Mouse (Mus musculus) B cell, adult 62 days (primary cell): Measurements from ENCODE around the gene Bet1l. TPM values are rescaled to one million over a fixed set of nuclear protein-coding genes. Genes with fewer than 3 reads are reported as not detected.

Experiments used
- total RNA-seq: library from RNA; stranded (reverse); gene quantifications from 4 replicates; pipeline ENCODE4 v1.2.4, GENCODE M21; 2023

Bet1l gene
- 18.9 to 23.9 TPM (median 22.0 TPM) in 4 replicates for total RNA-seq

GRCm38 (mm10) chr7:140857550-140858505 lies at the start of gene Bet1l:
Gene Bet1l (minus strand): TSS chr7:140857577.

GRCm38 (mm10) chr7:140900220-140900619 lies 42.8 kb upstream of the Bet1l start, which contains the start of gene Cox8b:
Gene Cox8b (minus strand): TSS chr7:140900446.

GRCm38 (mm10) chr7:140881696-140882468 lies 24.5 kb upstream of the Bet1l start, which contains the start of the genes Psmd13 and Sirt3:
Gene Psmd13 (plus strand): TSS chr7:140881968.
Gene Sirt3 (minus strand): TSS chr7:140882309.

DNA sequence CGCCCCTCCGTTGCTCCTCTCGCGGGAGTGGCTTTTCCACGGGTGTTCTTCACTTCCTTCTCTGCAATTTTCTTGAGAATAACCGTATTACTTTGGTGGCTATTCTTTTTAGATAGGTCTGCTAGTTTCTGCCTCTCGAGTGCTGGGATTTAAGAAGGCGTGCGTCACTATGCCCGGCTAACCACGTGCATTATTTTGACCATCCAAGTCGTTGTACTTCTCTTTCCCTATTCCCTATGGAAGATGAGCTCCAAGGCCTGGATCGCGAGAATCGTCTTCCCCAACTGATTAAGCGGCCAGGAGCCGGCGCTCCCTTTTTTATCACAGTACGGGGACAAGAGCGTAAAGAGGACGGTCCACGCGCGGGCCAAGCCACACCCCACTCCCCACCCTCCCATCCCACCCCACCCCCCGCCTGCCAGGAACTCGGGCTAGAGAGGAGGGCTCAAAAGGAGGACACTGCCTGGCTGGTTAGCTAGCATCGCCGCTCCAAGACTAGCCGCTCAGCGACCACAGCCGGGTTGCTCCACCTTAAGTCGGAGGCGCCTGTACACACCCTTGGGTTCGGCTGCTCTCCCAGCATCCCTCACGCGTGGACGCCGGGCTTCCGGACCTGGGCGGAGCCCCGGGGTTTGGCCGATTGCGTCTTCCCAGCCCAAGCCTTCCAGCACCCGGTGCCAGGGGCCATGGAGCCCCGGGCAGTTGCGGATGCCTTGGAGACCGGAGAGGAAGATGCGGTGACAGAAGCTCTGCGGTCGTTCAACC lies 410 bp downstream of the Bet1l start, which contains the start of gene Ric8a:
TSS of gene Ric8a (plus strand) at position 173 of the 765 bp plus-strand sequence.

GRCm38 (mm10) chr7:140855860-140856784 lies 1.3 kb downstream of the Bet1l start, which contains the start of gene Gm45785:
Gene Gm45785 (minus strand): TSS chr7:140856331.

GRCm38 (mm10) chr7:140847755-140848580 lies 9.4 kb downstream of the Bet1l start, which contains the start of gene Odf3:
Gene Odf3 (plus strand): TSS chr7:140847805.

DNA sequence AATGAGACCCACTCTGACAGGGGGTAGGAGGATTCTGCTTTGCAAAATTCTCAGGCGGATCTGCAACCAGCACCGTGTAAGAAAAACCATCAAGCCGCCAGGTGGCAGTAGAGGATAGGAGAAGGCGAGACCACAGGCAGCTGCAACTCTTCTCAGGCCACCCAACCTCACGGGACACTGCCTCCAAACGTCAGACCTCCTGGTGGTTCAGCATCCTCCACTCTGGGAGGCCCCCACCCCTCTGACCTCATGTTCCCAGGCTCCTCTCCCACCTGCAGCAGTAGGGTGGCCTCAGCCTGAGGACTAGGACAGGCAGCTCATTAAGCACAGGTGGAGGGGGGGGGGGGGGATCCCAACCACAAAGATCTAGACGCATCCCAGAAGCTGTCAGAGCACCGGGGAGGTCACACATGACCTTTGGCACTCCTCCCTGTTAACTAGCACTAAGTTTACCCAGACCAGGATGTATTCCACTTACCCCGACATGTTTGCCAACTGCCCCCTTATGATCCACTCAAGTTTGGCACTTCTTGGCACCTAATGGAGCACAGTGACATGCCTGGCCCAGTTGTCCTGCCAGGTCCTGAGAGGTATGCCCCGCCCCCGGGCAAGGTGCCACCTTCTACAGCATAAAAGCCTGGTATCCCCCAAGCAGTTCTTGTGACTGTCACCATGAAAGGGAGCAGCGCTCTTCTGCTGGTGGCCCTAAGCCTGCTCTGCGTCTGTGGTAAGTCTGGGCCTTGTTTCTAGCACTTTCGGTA lies 12.3 kb downstream of the Bet1l start, which contains the start of gene Scgb1c1:
TSS of gene Scgb1c1 (plus strand) at position 643 of the 761 bp plus-strand sequence.

GRCm38 (mm10) chr7:140834968-140835757 lies 22.2 kb downstream of the Bet1l start, which contains the start of gene Urah:
Gene Urah (plus strand): TSS chr7:140835018.

DNA sequence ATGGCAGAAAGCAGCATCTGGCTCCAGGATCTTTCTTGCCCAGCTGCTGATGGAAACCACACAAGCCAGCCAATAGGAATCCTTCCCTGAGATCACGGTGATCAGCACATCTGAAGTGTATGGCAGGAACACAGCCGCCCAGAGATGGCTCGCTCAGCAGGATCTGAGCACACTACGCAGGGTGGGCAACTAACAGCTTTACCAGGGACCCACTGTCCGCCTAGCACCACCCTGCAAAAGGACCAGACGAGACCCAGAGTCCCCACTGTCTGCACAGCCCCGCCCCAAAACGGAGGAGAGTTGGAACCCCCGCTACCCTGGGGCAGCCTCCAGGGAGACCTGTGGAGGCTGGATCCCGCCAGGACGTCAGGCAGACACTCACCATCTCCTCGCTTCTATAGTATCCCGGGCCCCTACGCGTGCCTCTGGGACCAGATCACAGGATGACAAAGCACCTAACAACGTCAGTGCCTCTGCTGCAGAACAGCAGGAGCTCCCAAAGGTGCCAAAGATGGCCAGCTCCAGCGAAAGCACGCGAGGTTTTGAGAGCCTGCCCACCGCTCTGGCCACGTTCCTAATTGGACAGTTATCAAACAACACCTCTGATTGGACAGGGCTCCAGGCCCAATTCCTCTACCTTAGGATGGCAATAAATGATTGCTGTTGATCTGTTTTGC lies 35.6 kb downstream of the Bet1l start, which contains the start of gene Zfp941:
TSS of gene Zfp941 (minus strand) at position 526 of the 677 bp plus-strand sequence.

Other genes starting within 250 kb of the Bet1l start
- not detected in 4 replicates for gene Olfr61, start 228.6 kb downstream of the Bet1l start, total RNA-seq
- gene Olfr53, start 211.1 kb downstream of the Bet1l start, total RNA-seq, result not detected in 4 replicates
- gene Olfr539, start 197.6 kb downstream of the Bet1l start, total RNA-seq, result not detected in 4 replicates
- gene Olfr45, start 175.6 kb downstream of the Bet1l start, total RNA-seq, result not detected in 4 replicates
- not detected in 4 replicates for gene Olfr541, start 160.3 kb downstream of the Bet1l start, total RNA-seq
- gene Cyp2e1, start 93.8 kb downstream of the Bet1l start, total RNA-seq, result not detected in 4 replicates
- not detected in 4 replicates for gene Syce1, start 69.7 kb downstream of the Bet1l start, total RNA-seq
- not detected in 4 replicates for gene Zfp941, start 35.4 kb downstream of the Bet1l start, total RNA-seq
- not detected in 4 replicates for gene Urah, start 22.6 kb downstream of the Bet1l start, total RNA-seq
- gene Scgb1c1, start 12.0 kb downstream of the Bet1l start, total RNA-seq, result not detected in 4 replicates
- not detected in 4 replicates for gene Odf3, start 9.8 kb downstream of the Bet1l start, total RNA-seq
- gene Gm45785, start 1.2 kb downstream of the Bet1l start, total RNA-seq, result not detected in 4 replicates
- 93.4 to 117 TPM (median 99.1 TPM) in 4 replicates for gene Ric8a, start 620 bp downstream of the Bet1l start, total RNA-seq
- 76.1 to 84.1 TPM (median 77.2 TPM) in 4 replicates for gene Psmd13, start 24.4 kb upstream of the Bet1l start, total RNA-seq
- gene Sirt3, start 24.7 kb upstream of the Bet1l start, total RNA-seq, result 7.3 to 10.8 TPM (median 8.6 TPM) in 4 replicates
- not detected in 4 replicates for gene Cox8b, start 42.9 kb upstream of the Bet1l start, total RNA-seq
- gene Nlrp6, start 63.3 kb upstream of the Bet1l start, total RNA-seq, result not detected in 4 replicates
- gene Pgghg, start 83.8 kb upstream of the Bet1l start, total RNA-seq, result 15.9 to 23.8 TPM (median 18.4 TPM) in 4 replicates
- gene Ifitm5, start 92.7 kb upstream of the Bet1l start, total RNA-seq, result not detected in 4 replicates
- gene Gm45717, start 98.4 kb upstream of the Bet1l start, total RNA-seq, result not detected in 4 replicates
- 10.4 to 16.2 TPM (median 12.9 TPM) in 4 replicates for gene Ifitm2, start 98.4 kb upstream of the Bet1l start, total RNA-seq
- gene Ifitm1, start 109.6 kb upstream of the Bet1l start, total RNA-seq, result 1.2 TPM in 1 of 4 replicates, not detected in the others
- 3.2 to 7.5 TPM (median 4.5 TPM) in 4 replicates for gene Ifitm3, start 153.2 kb upstream of the Bet1l start, total RNA-seq
- gene Ifitm6, start 160.3 kb upstream of the Bet1l start, total RNA-seq, result 1.6 to 1.9 TPM in 2 of 4 replicates, not detected in the others
- not detected in 4 replicates for gene Gm17387, start 171.6 kb upstream of the Bet1l start, total RNA-seq
- gene B4galnt4, start 203.5 kb upstream of the Bet1l start, total RNA-seq, result not detected in 4 replicates
- gene Pkp3, start 220.6 kb upstream of the Bet1l start, total RNA-seq, result 21.8 to 29.7 TPM (median 25.9 TPM) in 4 replicates
- 32.1 to 49.7 TPM (median 39.6 TPM) in 4 replicates for gene Sigirr, start 243.0 kb upstream of the Bet1l start, total RNA-seq